Mouse (Mus musculus): Measurements from ENCODE around the gene Rassf5.

Rassf5 gene

DNA sequence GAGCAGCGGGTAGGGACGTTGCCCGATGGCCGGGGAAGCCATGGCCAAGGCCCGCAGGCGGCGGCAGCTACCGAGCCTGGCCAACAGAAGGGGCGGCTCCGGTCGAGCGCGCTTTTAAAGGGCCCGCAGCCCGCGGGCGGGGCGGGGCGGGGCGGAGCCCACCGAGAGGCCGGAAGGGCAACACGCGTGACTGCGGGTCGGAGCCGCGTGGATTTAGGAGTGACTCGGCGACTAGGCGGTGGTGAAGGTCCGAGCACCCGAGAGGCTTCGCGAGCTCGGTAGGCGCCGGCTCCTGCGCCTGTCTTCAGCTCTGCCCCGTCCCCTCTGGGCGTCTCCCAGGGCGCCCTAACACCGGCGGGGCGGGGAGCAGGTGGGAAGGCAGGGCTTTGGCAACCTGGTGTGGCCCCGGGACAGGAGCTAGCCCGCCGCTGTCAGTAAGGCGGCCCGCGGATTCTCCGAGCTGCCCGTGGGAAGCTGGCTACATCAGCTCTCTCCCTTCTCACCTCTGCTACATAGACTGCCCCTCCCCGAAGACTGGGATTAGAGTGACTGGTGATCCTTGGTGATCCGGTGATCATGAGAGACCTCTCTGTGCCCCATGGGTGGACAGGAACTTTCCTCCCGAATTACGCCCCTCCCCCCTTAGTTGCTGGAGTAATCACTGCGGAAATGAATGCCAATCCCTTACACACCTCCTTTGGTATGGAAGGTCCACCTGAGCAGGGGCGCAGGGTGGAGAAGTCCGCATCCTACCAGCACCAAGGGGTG, at the start of gene Rassf5:
Rassf5 (minus strand) TSS at position 170 of the 768 bp plus-strand sequence.
- TF ChIP-seq GATA4 (IDR thresholded peaks at IDR 0.05; ENCODE audit: insufficient replicate concordance, low read length): no peak

DNA sequence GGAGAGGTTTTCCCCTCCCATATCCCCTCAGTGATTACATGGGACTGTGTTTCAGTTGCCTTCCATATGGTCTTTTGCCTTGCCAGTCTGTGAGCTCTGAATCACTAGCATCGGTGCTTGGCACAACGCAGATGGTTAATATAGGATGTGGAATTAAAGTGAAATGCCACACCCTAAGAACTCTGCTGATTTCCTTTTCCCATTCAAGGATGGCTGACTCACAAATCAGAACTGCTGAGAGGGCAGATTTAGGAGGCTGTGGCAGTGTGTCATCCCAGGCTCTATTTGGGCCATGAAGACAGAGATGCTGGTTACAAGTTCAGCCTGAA, 48.8 kb upstream of the Rassf5 start:
- TF ChIP-seq GATA4 (IDR thresholded peaks at IDR 0.05; ENCODE audit: insufficient replicate concordance, low read length): no peak

DNA sequence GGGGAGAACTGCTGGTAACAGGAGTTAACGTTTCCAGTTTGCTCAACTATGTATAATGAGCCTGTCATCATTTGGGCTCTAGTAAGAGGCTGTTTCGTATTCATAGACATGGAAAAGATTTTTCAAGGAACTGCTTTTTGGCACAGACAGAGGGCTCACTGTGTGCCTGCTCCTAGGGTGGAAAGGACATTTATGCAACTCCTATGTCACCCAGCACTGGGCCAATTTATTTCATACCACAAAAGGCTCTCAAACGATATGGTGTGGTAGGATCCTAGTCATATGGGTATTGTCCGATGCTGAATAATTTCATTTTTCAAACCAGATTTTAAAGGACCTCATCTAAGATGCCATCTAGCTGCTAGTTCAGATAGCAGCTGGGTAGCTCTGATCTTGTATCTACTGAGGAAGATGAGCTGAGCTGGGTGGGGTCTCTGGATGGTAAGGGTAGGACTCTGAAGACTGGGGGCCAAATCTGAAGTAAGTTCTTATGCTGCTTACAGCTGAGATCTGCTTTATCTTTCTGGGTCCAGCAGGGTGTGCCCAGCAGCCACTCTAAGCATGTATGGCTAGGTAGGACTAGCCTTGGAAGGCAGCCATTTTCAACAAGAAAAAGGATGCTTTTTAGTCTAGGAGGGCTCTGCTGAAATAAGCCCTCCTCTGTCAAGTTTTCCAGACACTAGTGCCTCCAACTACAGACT, 48.3 kb upstream of the Rassf5 start:
- no peak for TF ChIP-seq GATA4 (IDR thresholded peaks at IDR 0.05; ENCODE audit: insufficient replicate concordance, low read length)

DNA sequence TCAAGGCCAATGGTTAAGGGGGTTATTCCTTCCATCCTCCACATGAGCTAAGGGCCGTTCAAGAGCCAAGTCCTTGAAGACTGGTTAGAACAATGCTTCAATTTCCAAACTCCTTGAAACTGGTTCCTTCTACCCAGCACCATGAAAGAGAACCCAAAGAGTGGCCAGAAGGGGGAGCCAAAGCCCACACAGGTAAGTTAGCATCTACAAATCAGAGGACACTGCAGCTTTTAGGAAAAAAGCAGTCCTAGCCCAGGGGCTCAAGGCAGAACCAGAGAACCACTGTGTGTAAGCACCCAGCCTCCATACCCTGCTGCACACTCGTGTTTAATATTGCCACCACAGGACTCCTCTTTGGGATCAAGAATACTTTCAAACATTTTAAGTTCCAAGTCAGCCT, 45.6 kb upstream of the Rassf5 start:
- TF ChIP-seq GATA4 (IDR thresholded peaks at IDR 0.05; ENCODE audit: insufficient replicate concordance, low read length): no peak

DNA sequence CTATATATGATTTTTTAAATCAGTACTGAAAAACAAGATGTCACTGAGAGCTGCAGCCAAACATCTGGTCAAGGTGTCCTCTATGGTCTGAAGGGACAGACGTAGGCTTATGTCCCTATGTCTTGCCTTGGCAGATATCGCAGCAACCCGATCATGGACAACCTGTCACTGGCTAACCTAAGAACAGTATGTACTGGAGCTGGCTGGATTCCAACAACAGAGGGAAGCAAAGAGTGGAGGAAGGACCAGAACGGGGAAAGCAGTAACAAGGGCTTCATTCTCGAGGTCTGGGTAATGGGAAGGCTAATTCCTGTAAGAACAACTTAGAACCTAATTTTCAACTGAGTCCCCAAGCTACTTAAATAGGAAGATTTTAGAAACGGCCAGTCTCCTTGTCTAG, 43.9 kb upstream of the Rassf5 start:
- TF ChIP-seq GATA4 (IDR thresholded peaks at IDR 0.05; ENCODE audit: insufficient replicate concordance, low read length): no peak

DNA sequence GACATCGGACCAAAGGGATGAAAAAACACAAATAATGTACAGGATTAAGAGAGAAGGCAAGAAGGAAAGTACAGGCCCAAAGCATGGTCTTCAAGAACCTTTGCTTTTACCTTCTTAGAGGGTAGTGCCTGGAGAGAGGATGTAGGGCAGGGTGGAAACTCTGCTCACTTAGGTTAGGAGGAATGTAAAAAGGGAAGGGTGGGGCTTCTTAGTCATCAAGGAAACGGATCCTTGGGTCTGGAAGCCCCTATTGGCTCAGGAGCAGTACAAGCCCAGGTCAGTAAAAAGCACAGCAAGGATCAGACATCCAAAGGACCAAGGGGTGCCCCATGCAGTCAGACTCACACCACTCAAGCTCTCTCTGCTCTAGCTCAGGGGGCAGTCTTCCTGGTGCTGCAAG, 42.2 kb upstream of the Rassf5 start:
- no peak for TF ChIP-seq GATA4 (IDR thresholded peaks at IDR 0.05; ENCODE audit: insufficient replicate concordance, low read length)

DNA sequence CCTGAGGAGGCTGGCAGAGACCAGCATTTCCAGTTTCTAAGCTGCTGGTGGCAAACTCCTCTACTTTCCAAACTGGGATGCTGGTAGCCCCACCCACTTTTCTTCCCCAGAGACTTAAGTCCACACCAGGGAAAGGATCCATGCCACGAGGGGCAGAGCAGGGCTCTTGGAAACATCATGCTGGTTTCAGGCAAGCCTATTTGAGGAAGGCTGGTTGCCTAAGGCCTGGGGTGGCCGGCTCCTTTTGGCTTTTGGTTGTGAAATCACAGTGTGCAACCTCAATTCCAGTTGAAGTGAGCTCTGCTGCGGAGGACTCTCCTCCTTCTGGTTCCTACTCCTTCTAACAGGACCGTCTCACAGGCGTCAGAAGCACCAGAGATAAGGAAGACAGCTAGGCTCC, 41.7 kb upstream of the Rassf5 start:
- TF ChIP-seq GATA4 (IDR thresholded peaks at IDR 0.05; ENCODE audit: insufficient replicate concordance, low read length): no peak

DNA sequence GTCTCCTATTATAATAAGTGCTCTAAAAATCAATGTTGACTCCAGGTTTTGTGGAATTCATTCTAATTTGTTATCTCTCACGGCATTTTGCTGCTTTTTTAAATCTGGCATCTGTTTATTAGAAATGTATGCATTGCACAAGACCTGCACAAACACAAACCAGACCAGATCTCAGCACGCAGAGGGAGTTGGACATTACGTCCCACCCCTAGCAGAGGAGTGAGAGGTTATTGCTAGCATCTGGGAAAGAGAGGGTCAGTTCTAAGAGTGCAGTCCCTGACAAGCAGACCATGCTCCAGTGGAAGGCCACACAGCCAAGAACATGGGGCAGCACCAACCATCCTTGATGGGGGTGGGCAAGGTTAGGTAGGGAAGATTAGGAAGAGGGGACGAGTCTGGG, 39.6 kb upstream of the Rassf5 start:
- no peak for TF ChIP-seq GATA4 (IDR thresholded peaks at IDR 0.05; ENCODE audit: insufficient replicate concordance, low read length)

DNA sequence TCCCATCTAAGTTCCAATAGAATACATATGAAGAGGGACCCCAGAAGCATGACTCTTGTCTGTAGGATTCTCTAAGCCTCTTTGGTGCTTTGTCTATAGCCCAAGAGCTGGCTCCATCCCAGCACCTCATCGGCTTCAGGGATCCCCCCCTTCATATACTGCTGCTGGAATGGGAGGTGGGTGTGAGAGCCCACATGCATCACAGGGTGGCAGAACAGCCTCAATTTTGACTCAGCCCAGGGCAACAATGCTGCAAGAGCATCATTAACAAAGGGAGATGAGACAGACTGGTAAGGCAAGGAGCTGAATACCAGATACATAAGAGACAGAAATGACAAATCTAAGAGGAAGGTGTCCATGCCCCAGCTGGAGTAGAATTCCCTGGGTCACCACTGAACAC, 39.1 kb upstream of the Rassf5 start:
- TF ChIP-seq GATA4 (IDR thresholded peaks at IDR 0.05; ENCODE audit: insufficient replicate concordance, low read length): no peak

DNA sequence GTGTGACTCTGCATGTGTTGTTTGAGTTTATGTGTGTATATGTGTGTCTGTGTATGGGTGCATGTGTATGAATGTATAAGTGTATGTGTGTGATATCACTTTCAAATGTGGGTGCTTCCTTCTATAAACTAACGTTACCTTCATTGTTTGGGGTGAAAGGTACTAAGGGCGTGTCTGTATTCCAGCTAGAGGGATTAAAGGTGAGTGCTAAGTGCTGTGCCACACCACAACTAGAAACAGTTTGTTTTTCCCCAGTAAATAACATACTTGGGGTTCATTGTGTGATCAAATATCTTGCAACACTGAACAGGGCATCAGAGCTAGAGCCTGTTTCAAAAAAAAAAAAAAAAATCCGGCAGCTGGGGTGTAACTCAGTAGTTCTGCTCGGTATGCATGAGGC, 36.7 kb upstream of the Rassf5 start:
- TF ChIP-seq GATA4 (IDR thresholded peaks at IDR 0.05; ENCODE audit: insufficient replicate concordance, low read length): no peak

DNA sequence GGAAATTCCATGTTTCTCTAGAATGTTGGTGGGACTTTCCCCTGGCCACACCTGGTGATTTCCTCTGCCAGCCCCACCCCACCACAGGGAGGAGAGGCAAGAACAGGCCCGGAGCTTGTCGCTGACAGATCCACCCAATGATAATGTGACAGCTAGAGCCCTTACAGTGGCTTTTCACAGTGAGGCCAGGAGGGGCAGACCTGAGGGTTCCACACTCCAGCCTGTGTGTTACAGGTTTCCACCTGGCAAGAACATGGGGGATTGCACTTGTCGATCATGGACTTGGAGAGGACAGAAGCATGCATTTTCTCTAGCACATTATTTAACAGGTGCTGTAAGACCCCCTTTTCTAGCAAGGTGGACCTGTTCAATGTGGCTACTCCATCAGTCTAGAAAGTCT, 35.2 kb upstream of the Rassf5 start:
- TF ChIP-seq GATA4 (IDR thresholded peaks at IDR 0.05; ENCODE audit: insufficient replicate concordance, low read length): no peak

DNA sequence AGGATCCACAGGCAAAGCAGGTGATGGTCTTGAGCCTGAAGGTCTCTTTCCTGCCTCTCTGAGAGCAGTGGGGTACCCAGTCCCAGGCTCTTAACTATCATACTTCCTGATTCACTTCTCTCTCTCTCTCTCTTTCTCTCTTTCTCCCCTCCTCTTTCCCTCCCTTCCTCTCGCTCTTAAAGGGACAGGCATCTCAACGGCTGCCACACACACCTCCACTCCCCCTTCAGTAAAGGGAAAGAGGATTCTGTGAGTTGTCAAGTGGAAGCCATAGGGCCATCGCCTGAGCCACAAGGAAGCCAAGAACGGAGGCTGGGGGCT, 34.4 kb upstream of the Rassf5 start, which contains the start of gene Ikbke:
Ikbke (minus strand) TSS at position 151 of the 321 bp plus-strand sequence.
- TF ChIP-seq GATA4 (IDR thresholded peaks at IDR 0.05; ENCODE audit: insufficient replicate concordance, low read length): no peak

DNA sequence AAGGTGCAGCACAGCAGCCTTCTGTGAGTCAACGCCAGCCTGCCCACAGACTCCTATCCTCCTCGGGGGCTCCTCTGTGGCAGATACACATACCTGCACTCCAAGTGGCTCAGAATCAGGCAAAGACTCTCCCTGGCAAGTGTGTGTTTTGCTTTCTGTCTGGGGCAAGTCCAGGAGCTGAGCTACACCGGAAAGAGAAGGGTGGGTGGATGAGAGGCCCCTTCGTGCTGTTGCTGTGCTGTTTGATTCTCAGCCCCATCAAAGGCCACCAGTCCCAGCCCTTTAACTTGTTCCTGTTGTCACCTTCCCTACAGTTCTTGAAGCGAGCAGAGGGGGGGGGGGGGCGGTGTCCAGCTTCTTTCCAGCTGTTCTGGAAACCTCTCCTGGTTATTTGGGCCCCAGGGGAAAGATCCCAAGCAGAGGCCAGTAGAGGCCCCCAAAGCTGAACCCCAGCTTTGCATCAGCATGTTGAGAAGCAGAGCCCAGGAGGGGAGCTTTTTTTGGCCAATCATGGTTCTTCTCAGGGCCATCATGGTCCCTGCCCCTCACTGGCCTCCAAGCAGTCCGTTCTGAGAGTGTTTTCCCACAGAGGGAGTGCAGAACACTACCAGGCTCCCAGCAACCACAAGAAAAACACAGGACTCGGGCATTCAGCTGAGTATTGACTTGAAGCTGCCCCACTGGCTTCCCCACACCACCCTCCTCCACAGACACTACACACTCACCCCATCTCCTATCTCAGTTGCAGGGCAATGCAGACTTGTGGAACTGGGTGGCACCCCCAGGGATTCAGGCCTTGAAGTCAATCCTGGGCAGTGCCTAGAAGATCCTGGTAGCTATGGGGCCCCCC, 33.8 kb upstream of the Rassf5 start:
- TF ChIP-seq GATA4 (IDR thresholded peaks at IDR 0.05; ENCODE audit: insufficient replicate concordance, low read length): no peak

DNA sequence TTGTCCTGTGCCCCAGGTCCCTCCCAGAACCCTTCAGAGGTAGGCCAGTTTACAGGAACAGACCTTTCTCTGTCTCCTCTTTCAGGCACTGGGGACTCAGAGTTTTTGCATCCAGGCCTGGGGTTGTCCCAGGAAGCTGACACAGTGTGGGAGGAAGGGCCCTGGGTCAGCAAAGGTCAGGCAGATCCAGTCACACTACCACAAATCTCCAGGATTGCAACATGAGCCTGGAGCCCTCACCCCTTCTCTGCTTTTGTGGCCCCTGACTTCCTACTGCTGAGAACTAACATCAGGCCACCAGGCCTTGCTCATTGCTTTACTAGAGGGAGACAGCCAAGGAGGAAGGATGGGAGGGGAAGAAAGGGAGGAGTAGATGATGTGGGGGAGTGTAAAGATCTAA, 31.8 kb upstream of the Rassf5 start:
- no peak for TF ChIP-seq GATA4 (IDR thresholded peaks at IDR 0.05; ENCODE audit: insufficient replicate concordance, low read length)

DNA sequence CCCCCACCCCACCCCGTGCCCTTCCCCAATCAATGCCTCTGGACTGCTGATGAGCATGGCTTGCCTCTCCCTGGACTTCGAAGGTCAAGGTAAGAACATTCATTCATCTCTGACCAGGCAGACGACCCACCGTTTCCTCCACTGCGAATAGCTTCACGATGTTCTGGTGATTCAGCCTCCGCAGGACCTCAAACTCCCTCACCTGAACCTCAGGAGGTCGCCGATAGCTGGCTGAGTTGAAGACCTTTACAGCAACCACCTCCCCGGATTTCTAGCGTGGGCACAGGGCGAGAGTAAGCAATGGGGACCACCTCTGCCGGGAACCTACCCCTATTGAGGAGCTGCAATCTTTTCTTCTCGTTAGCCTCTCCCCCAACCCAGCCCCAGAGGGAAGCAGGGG, 30.5 kb upstream of the Rassf5 start:
- no peak for TF ChIP-seq GATA4 (IDR thresholded peaks at IDR 0.05; ENCODE audit: insufficient replicate concordance, low read length)
